Mouse (Mus musculus) lung, postnatal 0 days (tissue): Measurements from ENCODE around the gene Egflam.

Experiments used
- CTCF ChIP-seq: IDR thresholded peaks from 2 replicates; pipeline ENCODE4 v1.5.1; 2016; ENCODE audit warnings: antibody characterized with exemption, mild to moderate bottlenecking
- EP300 ChIP-seq: IDR thresholded peaks from 2 replicates; pipeline ENCODE4 v1.6.1; 2016; ENCODE audit warnings: antibody characterized with exemption, mild to moderate bottlenecking, control low read depth

GRCm38 (mm10) chr15:7288841-7289424 lies 109.3 kb downstream of the Egflam start:
- no peak for TF ChIP-seq CTCF
- no peak for TF ChIP-seq EP300
